Mouse (Mus musculus) thymus, adult 2 months (tissue): ENCODE results near the gene Sptbn4.

Source experiments
- CTCF ChIP-seq: fragments of 200-500 bp; IDR thresholded peaks from 2 replicates; pipeline ENCODE4 v1.5.1; 2012; ENCODE audit warnings: mild to moderate bottlenecking, control low read depth, low read length, moderate library complexity, borderline replicate concordance; ENCODE audit not compliant: control insufficient read depth, poor library complexity, insufficient read depth; ENCODE audit errors: extremely low read depth
- POLR2A ChIP-seq: fragments of 200-500 bp; IDR thresholded peaks from 2 replicates; pipeline ENCODE4 v1.6.1; 2012; ENCODE audit warnings: mild to moderate bottlenecking, low read length, control low read depth, moderate library complexity; ENCODE audit not compliant: control insufficient read depth, poor library complexity, insufficient read depth; ENCODE audit errors: extremely low read depth

DNA sequence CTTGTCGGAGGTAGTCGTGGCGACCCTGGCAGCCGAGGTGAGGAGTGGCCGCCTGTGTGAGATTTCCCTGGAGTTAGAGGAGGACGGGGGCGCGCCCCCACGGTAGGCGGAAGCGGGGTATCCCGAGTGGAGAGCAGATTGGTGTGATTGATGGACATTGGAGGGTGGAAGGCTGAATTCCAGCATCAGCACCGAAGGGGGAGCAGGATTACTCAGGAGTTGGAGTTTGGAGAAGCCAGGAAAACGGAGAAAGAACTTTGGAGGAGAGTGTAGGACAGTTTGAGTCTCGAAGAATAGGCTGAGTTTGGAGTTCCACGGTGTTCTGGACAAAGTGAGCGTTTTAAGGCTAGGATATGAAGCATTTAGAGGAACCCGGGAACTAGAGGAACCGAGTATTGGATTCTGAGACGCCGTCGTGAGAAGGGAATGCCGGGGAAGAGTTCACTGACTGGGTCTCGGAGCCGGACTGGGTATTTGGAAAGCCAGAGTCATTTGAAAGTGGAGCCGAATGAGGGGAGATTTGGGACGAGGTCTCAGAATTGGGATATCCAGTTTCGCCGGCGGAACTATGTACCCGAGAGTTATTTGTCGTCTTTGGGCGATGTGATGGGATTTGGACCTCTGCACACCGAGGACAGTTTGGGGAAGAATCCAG is 26.5 kb upstream of the Sptbn4 start:
- TF ChIP-seq CTCF (no peak), POLR2A (no peak)
